Mouse (Mus musculus) MEL (cell line): ENCODE data around the gene Tmprss6. TPM values are rescaled to one million over a fixed set of nuclear protein-coding genes. Genes with fewer than 3 reads are reported as not detected.

Source experiments
- DNase-seq: peaks from one replicate; pipeline ENCODE4 v3.0.0; 2011; ENCODE audit warnings: low read depth, low spot score
- H3K27ac ChIP-seq: 2 replicates; pipeline ENCODE4 v1.5.1; 2012; ENCODE audit warnings: low read depth, mild to moderate bottlenecking, control low read depth, low read length, moderate library complexity; ENCODE audit not compliant: control insufficient read depth
- H3K27me3 ChIP-seq, 2 experiments: fragments of 150-350 bp in 1 of 2; sonication (generic) in 1 of 2; 2 replicates each; pipeline ENCODE4 v1.6.1; 2012; ENCODE audit warnings: low read length in 2 of 2, mild to moderate bottlenecking in 2 of 2, improper control_type of control experiment in 1 of 2, moderate library complexity in 1 of 2; ENCODE audit not compliant: insufficient read depth in 2 of 2, control insufficient read depth in 1 of 2
- H3K36me3 ChIP-seq, 2 experiments: 2 replicates each; pipeline ENCODE4 v1.6.1; 2012 to 2014; ENCODE audit warnings: low read length in 2 of 2, improper control_type of control experiment in 1 of 2, inconsistent platforms in 1 of 2, mild to moderate bottlenecking in 1 of 2; ENCODE audit not compliant: insufficient read depth in 2 of 2, control insufficient read depth in 1 of 2
- H3K4me1 ChIP-seq, 2 experiments: fragments of 150-350 bp in 1 of 2; sonication (generic) in 1 of 2; 2 replicates each; pipeline ENCODE4 v1.6.1; 2012; ENCODE audit warnings: low read length in 2 of 2, improper control_type of control experiment in 1 of 2, mild to moderate bottlenecking in 1 of 2; ENCODE audit not compliant: insufficient read depth in 2 of 2, control insufficient read depth in 1 of 2
- H3K4me3 ChIP-seq, 2 experiments: fragments of 150-350 bp in 1 of 2; sonication (generic) in 1 of 2; 2 replicates each; pipeline ENCODE4 v1.5.1; 2012; ENCODE audit warnings: low read depth in 2 of 2, low read length in 2 of 2, mild to moderate bottlenecking in 2 of 2, moderate library complexity in 2 of 2, control low read depth in 1 of 2, improper control_type of control experiment in 1 of 2; ENCODE audit not compliant: control insufficient read depth in 1 of 2, insufficient read depth in 1 of 2
- H3K79me2 ChIP-seq: 2 replicates; pipeline ENCODE4 v1.6.1; 2012; ENCODE audit warnings: mild to moderate bottlenecking, low read length, moderate library complexity; ENCODE audit not compliant: control insufficient read depth, poor library complexity, insufficient read depth
- H3K9ac ChIP-seq: 2 replicates; pipeline ENCODE4 v1.6.1; 2012; ENCODE audit warnings: low read depth, mild to moderate bottlenecking, control low read depth, low read length, moderate library complexity; ENCODE audit not compliant: control insufficient read depth, poor library complexity, severe bottlenecking
- H3K9me3 ChIP-seq: fragments of 150-350 bp; sonication (generic); replicated peaks from 2 replicates; pipeline ENCODE4 v1.6.1; 2012; ENCODE audit warnings: mild to moderate bottlenecking, low read length, improper control_type of control experiment, moderate library complexity; ENCODE audit not compliant: insufficient read depth
- BHLHE40 ChIP-seq: IDR thresholded peaks from 2 replicates; pipeline ENCODE4 v1.6.1; 2012; ENCODE audit warnings: low read depth, mild to moderate bottlenecking, inconsistent platforms, low read length, improper control_type of control experiment, borderline replicate concordance
- CHD1 ChIP-seq: IDR thresholded peaks from 2 replicates; pipeline ENCODE4 v1.6.1; 2012; ENCODE audit warnings: low read depth, mild to moderate bottlenecking, inconsistent platforms, low read length, improper control_type of control experiment
- CHD2 ChIP-seq: IDR thresholded peaks from 2 replicates; pipeline ENCODE4 v1.6.1; 2011; ENCODE audit warnings: low read length, improper control_type of control experiment
- CTCF ChIP-seq, 3 experiments: IDR thresholded peaks in 2 of 3; conservative IDR thresholded peaks in 1 of 3; 2 replicates each; pipeline ENCODE4 v1.5.1; 2011 to 2012; ENCODE audit warnings: low read length in 3 of 3, low read depth in 2 of 3, mild to moderate bottlenecking in 2 of 3, improper control_type of control experiment in 1 of 3, inconsistent platforms in 1 of 3, mixed read lengths in 1 of 3, moderate library complexity in 1 of 3; ENCODE audit not compliant: control insufficient read depth in 1 of 3, insufficient read depth in 1 of 3, poor library complexity in 1 of 3, severe bottlenecking in 1 of 3
- EP300 ChIP-seq, 2 experiments: IDR thresholded peaks; 2 replicates each; pipeline ENCODE4 v1.6.1; 2011; ENCODE audit warnings: improper control_type of control experiment in 2 of 2, low read length in 2 of 2, low read depth in 1 of 2, mild to moderate bottlenecking in 1 of 2
- GATA1 ChIP-seq: IDR thresholded peaks from 2 replicates; pipeline ENCODE4 v1.6.1; 2011; ENCODE audit warnings: low read depth, low read length, improper control_type of control experiment
- KAT2A ChIP-seq: conservative IDR thresholded peaks from 2 replicates; pipeline ENCODE4 v1.6.1; 2012; ENCODE audit warnings: low read depth, low read length, improper control_type of control experiment, inconsistent platforms
- MAFK ChIP-seq: IDR thresholded peaks from 2 replicates; pipeline ENCODE4 v1.6.1; 2011; ENCODE audit warnings: low read depth, mild to moderate bottlenecking, low read length, improper control_type of control experiment, borderline replicate concordance
- MEF2A ChIP-seq: IDR thresholded peaks from 2 replicates; pipeline ENCODE4 v1.6.1; 2014; ENCODE audit warnings: low read depth, mild to moderate bottlenecking, inconsistent platforms, low read length, improper control_type of control experiment; ENCODE audit not compliant: poor library complexity, insufficient replicate concordance, severe bottlenecking; ENCODE audit errors: extremely low read depth
- MXI1 ChIP-seq: IDR thresholded peaks from 2 replicates; pipeline ENCODE4 v1.6.1; 2011; ENCODE audit warnings: mild to moderate bottlenecking, low read depth, low read length, improper control_type of control experiment
- NELFE ChIP-seq: IDR thresholded peaks from 2 replicates; pipeline ENCODE4 v1.6.1; 2011; ENCODE audit warnings: low read depth, low read length, improper control_type of control experiment
- NRF1 ChIP-seq: IDR thresholded peaks from 2 replicates; pipeline ENCODE4 v1.6.1; 2014; ENCODE audit warnings: low read depth, mild to moderate bottlenecking, inconsistent platforms, low read length, improper control_type of control experiment, moderate library complexity; ENCODE audit not compliant: poor library complexity, insufficient read depth, severe bottlenecking
- POLR2A ChIP-seq, 2 experiments: IDR thresholded peaks; 2 replicates each; pipeline ENCODE4 v1.6.1; 2011 to 2012; ENCODE audit warnings: low read length in 2 of 2, mild to moderate bottlenecking in 2 of 2, control low read depth in 1 of 2, improper control_type of control experiment in 1 of 2, low read depth in 1 of 2, moderate library complexity in 1 of 2; ENCODE audit not compliant: control insufficient read depth in 1 of 2, insufficient read depth in 1 of 2, poor library complexity in 1 of 2
- POLR2AphosphoS5 ChIP-seq: IDR thresholded peaks from 2 replicates; pipeline ENCODE4 v1.6.1; 2012; ENCODE audit warnings: low read depth, borderline replicate concordance, mild to moderate bottlenecking, inconsistent platforms, low read length, moderate library complexity, mixed read lengths
- RCOR1 ChIP-seq: IDR thresholded peaks from 2 replicates; pipeline ENCODE4 v1.6.1; 2012; ENCODE audit warnings: low read depth, mild to moderate bottlenecking, inconsistent platforms, low read length, improper control_type of control experiment
- SMC3 ChIP-seq: IDR thresholded peaks from 2 replicates; pipeline ENCODE4 v1.6.1; 2011; ENCODE audit warnings: low read depth, low read length, improper control_type of control experiment
- TBP ChIP-seq: IDR thresholded peaks from 2 replicates; pipeline ENCODE4 v1.8.0; 2011; ENCODE audit warnings: low read depth, low read length, improper control_type of control experiment
- UBTF ChIP-seq: IDR thresholded peaks from 2 replicates; pipeline ENCODE4 v1.6.1; 2012; ENCODE audit warnings: low read depth, mild to moderate bottlenecking, inconsistent platforms, low read length, improper control_type of control experiment, moderate library complexity, borderline replicate concordance; ENCODE audit not compliant: insufficient read depth
- USF2 ChIP-seq, 2 experiments: IDR thresholded peaks; 2 replicates each; pipeline ENCODE4 v1.6.1; 2011 to 2012; ENCODE audit warnings: improper control_type of control experiment in 2 of 2, low read length in 2 of 2, borderline replicate concordance in 1 of 2, inconsistent platforms in 1 of 2, low read depth in 1 of 2, mild to moderate bottlenecking in 1 of 2; ENCODE audit not compliant: insufficient read depth in 1 of 2
- ZNF384 ChIP-seq: IDR thresholded peaks from 2 replicates; pipeline ENCODE4 v1.6.1; 2012; ENCODE audit warnings: low read depth, mild to moderate bottlenecking, inconsistent platforms, low read length, improper control_type of control experiment
- polyA plus RNA-seq, 2 experiments: library from polyadenylated mRNA; stranded (reverse) in 1 of 2; unstranded in 1 of 2; fragments of >175 nt in 1 of 2; fragments of >200 nt in 1 of 2; gene quantifications; 2 replicates each; pipeline versions ENCODE4 v1.2.1 to v1.2.4; 2012; ENCODE audit warnings: low replicate concordance in 2 of 2, low read depth in 1 of 2; ENCODE audit not compliant: insufficient read length in 2 of 2, insufficient read depth in 1 of 2, missing spikeins in 1 of 2
- total RNA-seq: library from RNA; depleted of rRNA; stranded (reverse); fragments of 300-350 nt; gene quantifications from 2 replicates; pipeline ENCODE4 v1.2.3, GENCODE M21; 2012

Tmprss6 gene
- total and polyA plus RNA-seq, 3 experiments, result 0.11 to 0.12 TPM; not detected in 1

- TF ChIP-seq MXI1 (no peak), TBP (no peak), UBTF (no peak), POLR2A (IDR thresholded peaks at IDR 0.05; ENCODE audit: control insufficient read depth in 1 of 2, insufficient read depth in 1 of 2, low read depth in 1 of 2, low read length in 2 of 2, poor library complexity in 1 of 2) (no peak), KAT2A (no peak), POLR2AphosphoS5 (no peak), CHD1 (no peak), GATA1 (no peak), NELFE (no peak), BHLHE40 (no peak)
- Histone ChIP-seq H3K27ac (no peak overlapping the region), H3K4me1 (no peaks in the 10 kb centered on the region), H3K4me3 (no peak overlapping the region), H3K36me3 (no peaks in the 10 kb centered on the region), H3K27me3 (no peaks in the 10 kb centered on the region; a peak in 1 of 4 replicates), H3K9ac (no peak overlapping the region), H3K9me3 (no peaks in the 10 kb centered on the region), H3K79me2 (no peaks in the 10 kb centered on the region)
- no peak for DNase-seq
Measured at GRCm38 (mm10) chr15:78508443-78508842, 40.0 kb upstream of the Tmprss6 start.

DNA sequence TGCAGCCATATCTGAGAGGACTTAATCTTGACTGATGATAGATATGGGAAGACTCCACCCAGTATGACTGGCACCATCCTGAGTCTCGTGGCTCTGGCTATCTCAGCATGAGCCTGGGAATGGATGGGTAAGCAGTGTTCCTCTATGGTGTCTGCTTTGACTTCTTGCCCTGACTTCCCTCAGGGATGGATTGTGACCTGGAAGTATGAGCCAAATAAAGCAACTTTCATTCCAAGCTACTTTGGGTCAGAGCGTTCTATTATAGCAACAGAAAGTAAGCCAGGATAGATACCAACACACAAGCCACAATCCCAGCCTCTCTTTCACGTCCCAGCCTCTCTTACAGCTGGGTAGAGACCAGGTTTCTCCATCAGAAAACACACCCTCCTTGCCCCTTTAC lies 37.1 kb upstream of the Tmprss6 start:
- no peak overlapping the region for H3K4me3 ChIP-seq
- no peaks in the 10 kb centered on the region for H3K79me2 ChIP-seq
- H3K27me3 ChIP-seq, result no peaks in the 10 kb centered on the region; a peak in 1 of 4 replicates
- H3K36me3 ChIP-seq, result no peaks in the 10 kb centered on the region
- no peak for TF ChIP-seq MEF2A
- no peak for TF ChIP-seq MAFK
- no peak for TF ChIP-seq CTCF (IDR thresholded peaks at IDR 0.05 in 2 of 3, conservative IDR thresholded peaks at IDR 0.05 in 1 of 3; ENCODE audit: control insufficient read depth in 1 of 3, insufficient read depth in 1 of 3, low read depth in 2 of 3, low read length in 3 of 3, poor library complexity in 1 of 3, severe bottlenecking in 1 of 3)
- TF ChIP-seq KAT2A, result no peak
- TF ChIP-seq NRF1, result no peak
- no peak for TF ChIP-seq EP300 (IDR thresholded peaks at IDR 0.05; ENCODE audit: low read depth in 1 of 2, low read length in 2 of 2)
- no peak for TF ChIP-seq RCOR1
- TF ChIP-seq CHD2, result no peak
- no peak for TF ChIP-seq BHLHE40
- no peak for TF ChIP-seq ZNF384
- no peak for TF ChIP-seq MXI1
- TF ChIP-seq POLR2A (IDR thresholded peaks at IDR 0.05; ENCODE audit: control insufficient read depth in 1 of 2, insufficient read depth in 1 of 2, low read depth in 1 of 2, low read length in 2 of 2, poor library complexity in 1 of 2), result no peak
- no peak for TF ChIP-seq SMC3
- no peak for TF ChIP-seq NELFE
- no peak for TF ChIP-seq USF2 (IDR thresholded peaks at IDR 0.05; ENCODE audit: borderline replicate concordance in 1 of 2, insufficient read depth in 1 of 2, low read depth in 1 of 2, low read length in 2 of 2)
- no peak overlapping the region for H3K27ac ChIP-seq
- no peak overlapping the region for H3K9ac ChIP-seq
- DNase-seq, result no peak
- no peaks in the 10 kb centered on the region for H3K4me1 ChIP-seq
- no peaks in the 10 kb centered on the region for H3K9me3 ChIP-seq
